Mouse (Mus musculus): ENCODE data around the gene Dennd6b. TPM values are rescaled to one million over a fixed set of nuclear protein-coding genes. Genes with fewer than 3 reads are reported as not detected.

Dennd6b gene
- polyA plus RNA-seq, 1 experiment from 2014 or later, result 26.7 TPM

DNA sequence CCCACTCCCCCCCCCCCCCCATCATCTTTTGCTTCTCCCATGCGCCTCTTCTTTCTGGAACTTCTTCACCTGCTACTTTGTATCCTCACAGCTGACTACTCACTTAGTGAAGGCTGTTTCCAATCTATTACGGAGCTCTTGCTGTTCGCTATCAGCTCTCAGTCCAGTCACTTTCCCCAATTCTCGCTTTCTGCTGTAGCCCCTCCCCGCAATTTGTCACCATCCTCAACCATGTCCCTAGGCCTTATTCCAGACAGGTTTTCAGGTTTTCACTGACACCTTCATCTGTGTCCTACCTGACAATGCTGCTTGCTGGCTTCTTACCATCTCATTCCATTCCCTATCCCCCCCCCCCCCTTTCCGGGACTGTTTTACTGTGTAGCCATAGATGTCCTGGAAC lies 16.2 kb upstream of the Dennd6b start:
- no peaks in the 10 kb centered on the region for H3K9me3 ChIP-seq (ENCODE audit: control insufficient read depth, low read length)
- H3K4me2 ChIP-seq (ENCODE audit: low read depth, low read length, severe bottlenecking), result peak overlapping the region; percentile 88
- no peaks in the 10 kb centered on the region for H3K27me3 ChIP-seq (ENCODE audit: control insufficient read depth, insufficient read depth, low read length)
- peaks cover 5% of the 10 kb centered on the region; the same call in 1 of the 2 replicates for H3K4me1 ChIP-seq (replicated peaks; ENCODE audit: control insufficient read depth, insufficient read depth, low read length)
- 57% methylated on average over 6 of the region's 6 CpGs for WGBS
- DNase-seq (ENCODE audit: low spot score) (no peak), ATAC-seq (replicated peaks; ENCODE audit: low FRiP score) (no peak)
- peaks cover 3% of the 10 kb centered on the region; the same call in 1 of the 2 replicates for H3K36me3 ChIP-seq (ENCODE audit: control insufficient read depth, insufficient read depth, low read length)
- peak overlapping the region; percentile 93 for H3K4me3 ChIP-seq (ENCODE audit: low read depth, low read length)
- peak overlapping the region; percentile 97 for H3K9ac ChIP-seq (ENCODE audit: low read length)
- H3K27ac ChIP-seq (ENCODE audit: low read depth, low read length), result no peak overlapping the region

DNA sequence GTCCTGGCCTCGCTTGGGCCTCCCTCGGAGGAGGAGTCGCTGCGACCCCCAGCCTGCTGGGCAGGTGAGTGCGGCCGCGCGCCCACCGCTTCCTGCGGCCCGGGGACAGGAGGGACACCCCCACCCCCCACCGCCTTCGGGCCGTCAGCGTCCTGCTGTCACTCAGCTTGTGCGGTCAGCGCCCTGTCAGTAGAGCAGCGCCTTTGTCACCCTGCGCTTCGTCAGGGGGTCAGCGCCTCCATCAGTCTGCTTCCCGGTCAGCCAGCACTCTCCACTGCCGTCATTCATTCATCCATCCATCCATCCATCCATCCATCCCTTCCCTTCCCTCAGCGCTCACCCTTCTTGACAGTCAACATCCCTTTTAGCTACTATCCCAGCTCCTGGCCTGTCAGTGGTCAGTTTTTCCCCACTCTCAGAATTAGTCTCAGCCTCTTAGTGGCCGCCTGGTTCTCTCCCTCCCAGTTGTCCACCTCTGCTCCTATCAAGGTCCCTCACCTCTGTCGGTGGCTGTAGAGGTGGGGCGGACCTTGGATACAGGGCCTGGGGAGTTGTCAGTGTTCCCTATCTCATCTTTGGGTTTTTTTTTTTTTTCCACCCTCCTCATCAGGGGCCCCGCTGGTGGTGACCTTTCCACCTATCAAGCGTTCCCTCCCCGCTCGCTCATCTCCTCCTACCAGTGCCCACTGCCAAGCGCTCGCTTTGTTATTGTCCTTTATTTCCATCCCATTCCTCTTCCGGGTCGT lies 15.6 kb upstream of the Dennd6b start:
- Histone ChIP-seq H3K27me3 (ENCODE audit: control insufficient read depth, insufficient read depth, low read length) (no peaks in the 10 kb centered on the region), H3K36me3 (ENCODE audit: control insufficient read depth, insufficient read depth, low read length) (peaks cover 3% of the 10 kb centered on the region; the same call in 1 of the 2 replicates), H3K9me3 (ENCODE audit: control insufficient read depth, low read length) (no peaks in the 10 kb centered on the region), H3K27ac (ENCODE audit: low read depth, low read length) (peak overlapping the region; percentile 84), H3K9ac (ENCODE audit: low read length) (peak overlapping the region; percentile 97), H3K4me1 (replicated peaks; ENCODE audit: control insufficient read depth, insufficient read depth, low read length) (peaks cover 5% of the 10 kb centered on the region; the same call in 1 of the 2 replicates), H3K4me2 (ENCODE audit: low read depth, low read length, severe bottlenecking) (peak overlapping the region; percentile 88), H3K4me3 (ENCODE audit: low read depth, low read length) (peak overlapping the region; percentile 93)
- peak; percentile 55 for DNase-seq (ENCODE audit: low spot score)
- WGBS, result 2% methylated on average over 35 of the region's 35 CpGs
- peak; percentile 7; the same call in 1 of the 2 replicates for ATAC-seq (replicated peaks; ENCODE audit: low FRiP score)

DNA sequence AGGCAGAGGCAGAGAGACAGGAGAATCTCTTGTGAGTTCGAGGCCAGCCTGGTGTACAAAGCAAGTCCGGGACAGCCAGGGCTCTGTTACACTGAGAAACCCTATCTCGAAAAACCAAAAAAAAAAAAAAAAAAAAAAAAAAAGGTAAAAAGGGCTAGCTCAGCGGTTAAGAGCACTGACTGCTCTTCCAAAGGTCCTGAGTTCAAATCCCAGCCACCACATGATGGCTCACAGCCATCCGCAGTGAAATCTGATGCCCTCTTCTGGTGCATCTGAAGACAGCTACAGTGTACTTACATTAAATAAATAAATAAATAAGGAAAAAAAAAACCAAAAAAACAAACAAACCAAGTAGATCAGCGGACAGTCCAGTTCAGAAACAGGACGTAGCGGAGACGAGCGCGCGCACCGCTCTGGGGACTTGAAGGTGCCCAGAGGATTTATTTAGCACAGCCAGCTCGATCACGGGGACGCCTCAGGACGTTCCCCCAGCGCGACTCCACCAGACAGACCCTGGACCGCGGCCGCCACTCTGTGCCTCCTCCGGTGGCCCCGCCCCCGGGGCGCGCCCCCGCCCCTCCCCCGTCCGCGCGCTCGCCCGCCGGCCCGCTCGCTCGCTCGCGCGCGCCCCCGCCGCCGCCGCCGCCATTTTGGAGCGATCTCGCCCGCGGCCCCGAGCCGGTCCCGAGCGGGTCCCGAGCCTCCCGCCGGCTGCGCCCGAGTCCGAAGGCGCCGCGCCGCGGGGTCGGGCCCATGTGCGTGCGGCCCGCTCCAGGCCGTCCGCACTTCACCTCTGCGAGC lies 14.8 kb upstream of the Dennd6b start, which contains the start of gene Ppp6r2:
Ppp6r2 (plus strand) TSS at position 639 of the 801 bp plus-strand sequence.
- peak; percentile 95 for DNase-seq (ENCODE audit: low spot score)

DNA sequence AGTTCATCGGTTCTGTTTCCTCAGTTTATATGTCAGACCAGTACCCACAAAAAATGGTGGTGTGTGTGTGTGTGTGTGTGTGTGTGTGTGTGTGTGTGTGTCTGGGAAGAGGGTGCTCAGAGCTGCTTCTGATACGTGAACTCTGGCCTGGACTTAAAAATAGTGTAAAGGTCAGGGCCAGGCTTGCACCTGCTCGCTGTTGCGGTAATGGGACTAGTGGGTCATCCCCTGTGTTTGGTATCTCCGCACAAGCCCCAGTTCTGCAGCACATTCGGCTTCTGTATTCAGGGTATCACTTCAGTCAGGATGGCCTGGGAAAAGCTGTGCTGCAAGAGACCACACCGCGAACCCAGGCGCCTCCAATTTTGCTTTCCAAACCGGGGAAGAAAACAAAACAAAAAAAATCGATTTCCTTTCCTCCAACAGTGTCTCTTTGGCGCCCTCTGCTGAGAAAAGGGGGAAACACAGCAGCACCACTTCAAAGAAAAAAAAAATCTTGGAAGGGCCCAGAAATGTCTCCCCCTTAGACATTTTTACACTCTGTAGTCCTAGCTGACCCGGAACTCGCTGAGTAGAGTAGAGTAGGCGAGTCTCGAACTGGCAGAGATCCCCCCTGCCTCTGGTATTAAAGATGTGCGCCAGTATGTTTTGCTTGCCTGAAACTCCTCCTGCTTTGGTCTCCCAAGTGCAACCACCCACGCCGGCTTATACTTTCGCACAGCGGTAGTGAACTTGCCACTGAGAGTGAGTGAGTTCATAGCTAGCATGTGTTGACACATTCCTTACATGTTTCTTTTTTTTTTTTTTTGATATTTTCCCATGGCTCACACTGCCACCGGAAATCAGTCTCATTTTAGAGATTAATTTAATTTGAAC lies 13.8 kb upstream of the Dennd6b start:
- no peaks in the 10 kb centered on the region for H3K27me3 ChIP-seq (ENCODE audit: control insufficient read depth, insufficient read depth, low read length)
- H3K27ac ChIP-seq (ENCODE audit: low read depth, low read length), result no peak overlapping the region
- peak overlapping the region; percentile 45 for H3K4me2 ChIP-seq (ENCODE audit: low read depth, low read length, severe bottlenecking)
- peak overlapping the region; percentile 39; the same call in 1 of the 2 replicates for H3K9ac ChIP-seq (ENCODE audit: low read length)
- 25% methylated on average over 22 of the region's 22 CpGs for WGBS
- peak; percentile 92 for DNase-seq (ENCODE audit: low spot score)
- ATAC-seq (replicated peaks; ENCODE audit: low FRiP score), result peak; percentile 34; the same call in 1 of the 2 replicates
- no peaks in the 10 kb centered on the region for H3K36me3 ChIP-seq (ENCODE audit: control insufficient read depth, insufficient read depth, low read length)
- peak overlapping the region; percentile 22; the same call in 1 of the 2 replicates for H3K4me3 ChIP-seq (ENCODE audit: low read depth, low read length)
- peaks cover 5% of the 10 kb centered on the region; the same call in 1 of the 2 replicates for H3K4me1 ChIP-seq (replicated peaks; ENCODE audit: control insufficient read depth, insufficient read depth, low read length)
- H3K9me3 ChIP-seq (ENCODE audit: control insufficient read depth, low read length), result no peaks in the 10 kb centered on the region

More for the DNA sequence above, 14.8 kb upstream of the Dennd6b start, which contains the start of gene Ppp6r2:
- Histone ChIP-seq H3K4me2 (ENCODE audit: low read depth, low read length, severe bottlenecking) (peak within 1 kb of the TSS; percentile 88), H3K27me3 (ENCODE audit: control insufficient read depth, insufficient read depth, low read length) (no peaks in the 10 kb centered on the region), H3K4me1 (replicated peaks; ENCODE audit: control insufficient read depth, insufficient read depth, low read length) (peaks cover 5% of the 10 kb centered on the region; the same call in 1 of the 2 replicates), H3K9me3 (ENCODE audit: control insufficient read depth, low read length) (no peaks in the 10 kb centered on the region), H3K36me3 (ENCODE audit: control insufficient read depth, insufficient read depth, low read length) (no peaks in the 10 kb centered on the region), H3K9ac (ENCODE audit: low read length) (peak within 1 kb of the TSS; percentile 97), H3K27ac (ENCODE audit: low read depth, low read length) (peak within 1 kb of the TSS; percentile 84), H3K4me3 (ENCODE audit: low read depth, low read length) (peak within 1 kb of the TSS; percentile 93)
- peak; percentile 84 for ATAC-seq (replicated peaks; ENCODE audit: low FRiP score)
- WGBS, result 4% methylated on average over 51 of the region's 73 CpGs

DNA sequence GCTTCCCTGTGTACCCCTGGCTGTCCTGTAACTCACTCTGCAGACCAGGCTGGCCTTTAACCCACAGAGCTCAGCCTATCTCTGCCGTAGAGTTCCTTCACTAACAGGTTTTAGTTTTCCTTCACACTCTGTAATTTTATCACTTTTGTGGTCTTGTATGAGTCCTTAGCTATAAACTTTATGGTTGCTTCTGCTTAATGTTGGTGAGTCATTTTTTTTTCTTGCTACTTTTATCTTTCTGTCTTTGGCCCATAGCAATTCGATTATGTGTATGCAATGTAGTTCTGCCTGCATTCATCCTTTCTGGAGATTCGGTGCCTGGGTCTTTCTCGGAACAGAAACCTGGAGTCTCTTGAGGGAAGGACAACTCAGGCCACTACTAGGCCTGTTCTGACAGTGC lies 11.2 kb upstream of the Dennd6b start:
- ATAC-seq (replicated peaks; ENCODE audit: low FRiP score), result no peak

DNA sequence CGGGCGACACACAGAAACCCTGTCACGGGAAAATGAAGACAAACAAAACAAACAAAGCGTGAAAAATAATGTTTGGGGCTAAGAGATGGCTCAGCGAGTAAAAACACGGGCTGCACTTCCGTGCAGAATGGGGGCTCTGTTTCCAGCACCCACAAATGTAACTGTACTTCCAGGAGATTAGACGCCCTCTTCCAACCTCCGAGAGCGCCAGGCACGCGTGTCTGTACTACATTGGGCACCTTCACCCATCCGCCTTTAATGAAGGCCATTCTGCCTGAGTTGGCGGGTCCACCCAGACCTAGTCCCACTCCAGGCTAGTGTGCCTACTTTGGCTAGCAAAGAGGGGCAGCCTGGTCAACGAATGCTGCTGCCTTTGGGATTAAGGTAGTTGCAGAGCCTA lies 760 bp upstream of the Dennd6b start:
- Histone ChIP-seq H3K27me3 (ENCODE audit: control insufficient read depth, insufficient read depth, low read length) (no peaks in the 10 kb centered on the region), H3K4me1 (replicated peaks; ENCODE audit: control insufficient read depth, insufficient read depth, low read length) (peaks cover 5% of the 10 kb centered on the region; the same call in 1 of the 2 replicates), H3K9me3 (ENCODE audit: control insufficient read depth, low read length) (no peaks in the 10 kb centered on the region), H3K36me3 (ENCODE audit: control insufficient read depth, insufficient read depth, low read length) (no peaks in the 10 kb centered on the region), H3K4me2 (ENCODE audit: low read depth, low read length, severe bottlenecking) (peak overlapping the region; percentile 75), H3K9ac (ENCODE audit: low read length) (peak overlapping the region; percentile 98), H3K27ac (ENCODE audit: low read depth, low read length) (peak overlapping the region; percentile 96), H3K4me3 (ENCODE audit: low read depth, low read length) (peak overlapping the region; percentile 81)
- 73% methylated on average over 15 of the region's 15 CpGs for WGBS
- DNase-seq (ENCODE audit: low spot score), result no peak
- no peak for ATAC-seq (replicated peaks; ENCODE audit: low FRiP score)

More for the DNA sequence above, 11.2 kb upstream of the Dennd6b start:
- Histone ChIP-seq H3K9me3 (ENCODE audit: control insufficient read depth, low read length) (peaks cover 2% of the 10 kb centered on the region; the same call in 1 of the 2 replicates), H3K27me3 (ENCODE audit: control insufficient read depth, insufficient read depth, low read length) (no peaks in the 10 kb centered on the region), H3K27ac (ENCODE audit: low read depth, low read length) (no peak overlapping the region), H3K4me3 (ENCODE audit: low read depth, low read length) (no peak overlapping the region), H3K36me3 (ENCODE audit: control insufficient read depth, insufficient read depth, low read length) (no peaks in the 10 kb centered on the region), H3K9ac (ENCODE audit: low read length) (no peak overlapping the region), H3K4me2 (ENCODE audit: low read depth, low read length, severe bottlenecking) (no peak overlapping the region), H3K4me1 (replicated peaks; ENCODE audit: control insufficient read depth, insufficient read depth, low read length) (0 out of 2 replicates have a peak, but pooled peaks cover 2% of the 10 kb centered on the region)
- 94% methylated on average over 4 of the region's 4 CpGs for WGBS
- DNase-seq (ENCODE audit: low spot score), result no peak

DNA sequence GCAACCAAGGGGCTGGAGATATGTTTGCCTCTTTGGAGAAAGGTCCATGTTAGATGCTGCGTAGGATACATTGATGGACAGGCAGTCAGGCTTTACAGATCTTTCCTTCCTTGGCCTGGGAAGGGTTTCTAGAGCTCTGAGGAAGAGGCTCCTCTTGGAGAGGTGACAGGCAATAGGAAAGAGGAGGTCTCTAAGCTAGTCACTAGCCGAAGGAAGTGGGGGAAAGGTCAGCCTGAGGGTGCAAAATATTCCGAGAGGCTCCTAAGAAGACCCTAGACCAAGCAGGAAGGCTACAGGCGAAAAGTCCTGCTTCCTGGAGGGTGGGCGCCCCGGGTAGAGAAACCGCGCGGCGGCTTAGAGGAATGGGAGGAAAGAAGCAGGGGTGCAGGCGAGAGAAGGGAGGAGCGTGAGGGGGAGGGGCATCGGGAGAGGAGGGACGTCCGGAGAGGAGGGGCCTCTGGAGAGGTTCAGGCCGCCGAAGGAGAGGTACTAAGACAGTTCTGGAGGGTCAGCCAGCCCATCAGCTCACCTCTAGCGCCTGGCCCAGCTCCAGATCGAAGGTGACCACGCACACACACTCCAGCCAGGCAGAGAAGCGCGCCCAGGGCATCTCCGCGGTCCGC lies 495 bp downstream of the Dennd6b start:
- peak overlapping the region; percentile 81 for H3K4me3 ChIP-seq (ENCODE audit: low read depth, low read length)
- no peaks in the 10 kb centered on the region for H3K36me3 ChIP-seq (ENCODE audit: control insufficient read depth, insufficient read depth, low read length)
- H3K4me2 ChIP-seq (ENCODE audit: low read depth, low read length, severe bottlenecking), result peak overlapping the region; percentile 75
- H3K9me3 ChIP-seq (ENCODE audit: control insufficient read depth, low read length), result no peaks in the 10 kb centered on the region
- H3K9ac ChIP-seq (ENCODE audit: low read length), result peak overlapping the region; percentile 98
- DNase-seq (ENCODE audit: low spot score) (peak; percentile 92), ATAC-seq (replicated peaks; ENCODE audit: low FRiP score) (peak; percentile 94)
- H3K27ac ChIP-seq (ENCODE audit: low read depth, low read length), result peak overlapping the region; percentile 96
- H3K27me3 ChIP-seq (ENCODE audit: control insufficient read depth, insufficient read depth, low read length), result no peaks in the 10 kb centered on the region
- WGBS, result under 1% methylated on average over 24 of the region's 25 CpGs
- H3K4me1 ChIP-seq (replicated peaks; ENCODE audit: control insufficient read depth, insufficient read depth, low read length), result peaks cover 5% of the 10 kb centered on the region; the same call in 1 of the 2 replicates
